Mouse (Mus musculus): ENCODE measurements around the gene Nsun5.

DNA sequence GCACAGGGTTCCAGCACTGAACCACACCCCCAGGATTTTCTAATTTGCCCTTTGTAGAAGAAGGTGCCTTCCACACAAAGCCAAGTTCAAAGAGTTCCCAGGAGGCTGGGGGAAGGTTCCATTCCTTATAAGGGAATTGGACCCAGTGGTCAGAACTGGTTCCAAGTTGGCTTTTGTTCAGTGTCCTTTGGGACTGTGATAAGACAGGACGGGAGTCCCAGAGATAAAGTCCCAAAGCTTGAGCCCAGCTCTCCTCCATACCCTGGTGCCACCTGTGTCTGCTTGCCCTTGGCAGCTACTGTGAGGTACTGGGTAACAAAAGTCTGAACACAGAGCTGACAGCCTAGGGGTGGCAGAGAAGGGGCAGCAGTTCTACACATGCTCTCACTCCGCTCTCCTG, 10.0 kb upstream of the Nsun5 start:
- no peak for TF ChIP-seq TAL1 (conservative IDR thresholded peaks at IDR 0.05; ENCODE audit: low read depth, low read length)
- no peak for TF ChIP-seq CTCF (IDR thresholded peaks at IDR 0.05; ENCODE audit: low read depth, low read length)
- TF ChIP-seq GATA1 (IDR thresholded peaks at IDR 0.05; ENCODE audit: borderline replicate concordance, low read length) = no peak
- no peak for TF ChIP-seq GATA2 (IDR thresholded peaks at IDR 0.05; ENCODE audit: borderline replicate concordance, low read depth, low read length)
- TF ChIP-seq POLR2AphosphoS5 (IDR thresholded peaks at IDR 0.05; ENCODE audit: insufficient replicate concordance, low read depth, low read length) = no peak
